Mouse (Mus musculus) layer of hippocampus, postnatal 14 days (tissue): ENCODE measurements at regions not wholly inside any gene's neighbourhood (a gene's known extent, or its start where the extent isn't known, plus 50 kb on each side); places are given as distances from the start of the nearest gene placed in this dataset.
A peak's percentile ranks its signal among the peaks of the same experiment; 100 is the strongest.

Source experiments
- DNase-seq, 2 experiments: peaks; one replicate each; pipeline ENCODE4 v3.0.0; 2021 to 2022; ENCODE audit warnings: low spot score in 2 of 2, mixed read lengths in 1 of 2

DNA sequence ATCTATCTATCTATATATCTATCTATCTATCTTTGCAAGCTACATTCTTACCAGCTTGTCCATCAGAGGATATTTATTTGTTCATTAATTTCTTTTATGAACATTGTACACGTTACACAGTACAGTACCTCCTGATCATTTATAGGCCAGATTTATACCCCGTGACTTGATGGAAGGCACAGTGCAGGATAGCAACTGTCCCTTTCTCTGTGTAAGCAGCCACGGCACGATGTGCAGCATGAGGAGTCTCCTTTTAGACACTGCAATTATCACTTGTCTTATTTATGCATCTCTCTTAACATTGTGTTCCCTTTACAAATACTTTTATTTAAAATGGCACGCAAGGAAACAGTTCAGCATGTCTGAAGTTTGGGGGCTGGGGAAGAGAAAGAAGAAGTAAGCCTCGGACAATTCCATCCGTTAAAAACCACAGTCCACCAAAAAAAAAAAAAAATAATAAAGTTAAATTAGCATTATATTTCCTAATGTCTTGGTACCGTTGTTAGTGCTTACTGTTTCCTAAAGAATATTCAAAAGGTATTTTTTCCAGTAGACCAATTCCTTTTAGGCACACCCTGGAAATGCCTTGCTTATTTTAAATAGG, 475.4 kb downstream of the Lmo4 start:
- no peak for DNase-seq

DNA sequence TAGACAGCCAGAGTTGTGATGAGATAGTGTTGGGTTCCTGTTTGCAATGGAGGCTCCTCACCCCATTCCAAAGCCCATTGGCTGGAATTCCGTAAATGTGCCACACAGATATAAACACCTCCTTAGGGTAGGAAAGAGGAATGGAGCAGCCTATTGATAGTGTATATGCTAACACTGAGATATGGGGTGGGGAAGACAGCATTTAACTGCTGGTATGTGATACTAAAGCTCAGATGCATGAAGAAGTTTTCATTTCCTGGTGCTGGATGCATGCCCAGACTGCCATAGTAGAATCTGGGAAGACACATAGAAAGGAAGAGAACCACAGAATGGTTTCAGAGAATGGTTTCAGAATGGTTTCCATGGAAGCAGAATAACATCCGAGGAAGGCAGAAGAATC, 482.4 kb downstream of the Lmo4 start:
- no peak for DNase-seq

DNA sequence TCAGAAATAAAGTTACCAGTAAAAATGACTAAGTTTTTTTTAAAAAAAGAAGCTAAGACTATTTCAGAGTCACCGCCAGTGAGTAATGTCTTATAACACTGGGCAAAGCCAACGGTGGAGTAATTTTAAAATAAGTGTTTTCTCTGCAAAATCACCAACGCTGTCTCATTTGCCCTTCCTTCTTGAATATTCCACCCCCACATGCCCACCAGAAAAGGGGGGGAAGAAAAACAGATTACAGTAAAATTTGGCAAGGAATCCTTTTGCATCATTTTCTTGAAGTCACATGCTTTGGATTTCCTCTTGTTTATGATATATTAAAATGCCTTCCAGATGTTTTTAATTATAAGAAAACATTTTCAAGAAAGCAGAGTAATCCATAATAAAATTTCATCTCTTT, 482.9 kb downstream of the Lmo4 start:
- no peak for DNase-seq

DNA sequence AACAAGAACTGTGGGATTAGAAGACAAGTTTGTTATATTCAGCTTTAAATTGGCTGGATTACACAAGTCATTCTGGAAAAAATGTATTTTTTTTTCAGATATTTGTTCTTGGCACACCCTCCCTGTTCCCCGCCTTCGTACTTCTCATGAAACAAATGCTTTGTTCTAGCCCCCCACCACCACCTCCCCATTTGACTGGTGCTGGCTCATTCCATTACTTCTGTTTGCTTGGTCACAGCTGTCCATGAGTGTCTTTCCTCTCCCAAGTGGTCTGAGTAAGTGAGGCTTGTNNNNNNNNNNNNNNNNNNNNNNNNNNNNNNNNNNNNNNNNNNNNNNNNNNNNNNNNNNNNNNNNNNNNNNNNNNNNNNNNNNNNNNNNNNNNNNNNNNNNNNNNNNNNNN, 491.8 kb downstream of the Lmo4 start:
- peak in 1 of 2 experiments; percentile 38 for DNase-seq

DNA sequence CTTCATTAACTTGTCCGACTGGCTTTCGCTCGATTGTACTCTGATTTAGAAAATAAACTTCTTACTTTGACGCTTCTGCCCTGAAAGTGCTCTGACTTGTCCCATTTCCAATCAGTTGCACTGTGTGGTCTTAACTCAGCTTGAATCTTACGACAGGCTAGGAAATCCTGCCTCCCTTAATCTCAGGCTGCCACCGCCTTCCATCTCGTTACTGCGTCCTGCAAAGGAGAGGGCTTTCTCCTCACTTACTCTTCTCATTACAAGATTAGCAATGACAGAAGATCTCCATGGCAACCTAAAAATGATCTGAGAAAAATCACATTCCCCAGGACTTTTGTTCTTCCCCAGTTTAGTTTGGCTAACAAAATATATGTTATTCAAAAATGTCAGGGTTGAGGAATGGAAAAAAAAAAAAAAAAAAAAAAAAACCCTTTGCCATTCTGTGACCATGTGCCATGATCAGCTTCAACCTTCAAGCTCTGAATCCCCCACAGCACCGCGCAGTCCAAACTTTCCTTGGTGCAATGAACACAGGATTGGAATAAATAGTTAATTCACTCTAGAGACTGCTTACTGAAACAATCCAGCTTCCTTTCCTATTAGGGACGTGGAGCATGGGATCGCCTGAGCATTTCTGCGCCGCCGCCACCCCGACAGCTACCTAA, 494.1 kb downstream of the Lmo4 start:
- peak; percentile 7 to 18 for DNase-seq

DNA sequence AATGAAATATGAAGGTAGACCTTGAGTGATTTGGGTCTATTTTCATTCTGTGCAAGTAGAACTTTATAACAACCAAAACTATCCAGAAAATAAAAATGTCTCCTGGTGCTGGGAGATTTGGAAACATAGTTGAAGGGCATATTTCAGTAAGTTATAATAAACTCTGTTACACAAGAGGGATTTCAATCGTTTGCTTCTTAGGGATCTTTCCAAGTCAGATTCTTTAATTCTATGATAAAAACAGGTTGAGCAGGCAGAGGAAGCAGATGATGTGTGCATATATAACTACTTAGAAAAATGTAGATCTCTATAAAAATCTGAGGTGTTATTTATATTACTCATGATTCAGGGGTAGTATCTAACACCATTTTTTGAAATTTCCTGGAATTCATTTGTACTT, 498.3 kb downstream of the Lmo4 start:
- no peak for DNase-seq

DNA sequence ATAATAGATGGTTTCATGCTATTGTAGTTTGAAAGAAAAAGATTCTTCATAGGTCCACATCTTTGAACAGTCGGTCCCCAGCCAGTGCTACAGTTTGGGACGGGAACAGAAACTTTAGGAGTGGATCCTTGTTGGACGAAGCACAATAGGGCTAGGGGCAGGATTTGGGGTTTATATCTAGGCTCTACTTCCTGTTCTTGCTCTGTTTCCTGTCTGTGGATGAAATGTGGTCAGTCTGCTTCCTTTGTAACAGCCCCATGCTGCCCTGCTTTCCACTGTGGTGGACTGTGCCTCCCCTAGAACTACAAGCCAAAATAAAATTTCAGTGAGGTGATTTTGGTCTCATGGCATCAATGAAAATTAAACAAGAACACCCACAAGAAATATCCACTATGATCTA, 510.2 kb downstream of the Lmo4 start:
- DNase-seq = no peak

DNA sequence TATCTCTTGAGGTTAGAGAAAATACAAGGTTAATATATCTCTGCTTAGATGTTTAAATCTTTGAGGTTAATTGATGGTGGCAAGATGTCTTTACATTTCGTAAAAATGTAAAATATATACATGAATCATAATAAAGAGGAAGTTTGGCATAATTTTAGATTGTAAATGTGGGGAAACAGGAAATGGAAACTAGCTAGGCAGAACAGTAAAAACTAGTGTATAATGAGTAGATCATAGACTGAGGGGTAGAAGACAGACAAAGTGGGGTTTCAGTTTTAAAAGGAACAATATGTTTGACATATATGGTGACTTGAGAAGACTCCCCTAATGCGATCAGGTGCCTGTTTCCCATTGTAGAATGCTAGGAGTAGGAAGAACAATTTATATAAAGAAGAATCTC, 519.3 kb downstream of the Lmo4 start:
- no peak for DNase-seq

DNA sequence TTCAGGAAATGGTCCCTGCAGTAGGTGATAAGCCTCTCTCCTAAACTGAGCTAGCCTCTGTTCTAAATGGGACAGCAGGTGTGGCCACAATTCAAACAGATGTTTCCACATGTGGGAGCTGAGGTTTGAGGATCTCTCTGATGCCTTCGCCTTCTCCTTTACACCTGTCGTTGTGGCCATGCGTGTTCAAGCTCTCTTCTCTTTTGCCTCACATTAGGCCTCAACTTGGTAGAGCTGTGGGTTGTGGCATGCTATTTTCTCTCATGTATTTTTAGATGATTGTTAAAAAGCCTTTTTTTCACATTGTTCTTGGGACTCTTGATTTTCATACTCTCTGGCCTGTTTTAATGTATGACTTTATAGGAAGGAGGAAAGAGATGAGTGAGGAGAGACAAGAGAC, 526.8 kb downstream of the Lmo4 start:
- no peak for DNase-seq

DNA sequence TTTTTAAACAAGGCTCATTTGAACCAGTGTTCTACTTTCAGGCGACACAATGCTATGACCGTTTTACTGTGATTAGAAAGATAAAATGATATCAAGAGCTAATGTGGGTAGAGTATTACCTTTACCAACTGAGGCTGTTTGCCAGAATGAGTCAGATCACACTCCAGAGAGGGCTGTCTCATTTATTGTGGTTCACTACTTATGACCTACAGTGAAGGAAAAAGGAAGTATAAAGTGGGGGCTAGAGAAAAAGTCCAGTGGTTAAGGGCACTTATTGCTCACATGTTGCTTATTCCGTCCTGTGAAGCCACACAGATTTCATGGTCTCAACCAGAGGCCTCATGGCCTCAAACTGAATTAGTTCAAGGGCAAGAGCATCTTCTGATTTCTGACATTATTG, 530.2 kb downstream of the Lmo4 start:
- DNase-seq = no peak

DNA sequence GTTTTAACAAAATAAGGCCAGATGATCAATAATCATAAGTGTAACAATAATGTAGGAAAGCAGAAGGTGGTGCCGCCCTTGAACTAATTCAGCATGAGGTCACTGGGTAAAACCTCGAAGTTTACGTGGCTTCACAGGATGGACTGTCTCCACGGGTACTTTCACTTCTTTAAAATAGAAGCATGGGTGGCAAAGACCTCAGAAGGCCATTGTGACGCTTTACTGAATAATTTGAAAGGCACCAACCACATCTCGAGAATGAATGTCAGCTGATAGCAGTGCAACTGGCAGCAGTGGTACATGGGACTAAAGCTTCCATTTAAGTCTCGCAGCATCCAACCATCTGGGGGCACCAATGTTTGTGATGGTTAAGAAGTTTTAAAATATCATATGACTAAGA, 530.6 kb downstream of the Lmo4 start:
- DNase-seq = no peak

DNA sequence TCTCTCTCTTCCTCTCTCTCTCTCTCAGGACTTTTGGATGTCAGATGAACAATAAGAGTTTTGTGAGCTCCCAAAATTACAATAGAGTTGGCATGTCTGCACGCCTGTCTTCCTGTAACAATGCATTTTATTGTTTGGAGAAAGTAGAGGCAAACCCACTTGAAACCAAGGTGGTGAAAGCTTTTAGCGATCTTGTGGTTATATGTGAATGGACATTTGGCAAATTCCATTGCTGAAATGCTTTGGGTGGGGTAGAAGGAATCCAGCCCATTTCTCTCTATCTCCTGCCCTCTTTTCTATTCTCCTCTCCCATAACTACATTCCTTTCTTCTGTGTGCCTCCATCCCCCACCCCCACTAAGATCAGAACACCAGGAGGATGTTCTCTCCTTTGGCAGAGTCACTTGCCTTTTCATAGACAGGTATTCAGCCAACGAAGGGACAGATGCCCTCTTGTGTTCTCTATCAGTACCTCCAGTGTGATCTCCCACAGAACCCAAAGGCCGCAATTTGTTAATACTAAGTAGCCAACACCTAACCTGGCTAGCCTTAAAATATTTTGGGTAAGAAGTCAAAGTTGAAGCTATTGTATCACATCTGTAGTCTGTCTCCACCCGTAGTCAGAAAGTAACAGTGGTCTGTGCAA, 542.9 kb downstream of the Lmo4 start:
- DNase-seq = no peak

DNA sequence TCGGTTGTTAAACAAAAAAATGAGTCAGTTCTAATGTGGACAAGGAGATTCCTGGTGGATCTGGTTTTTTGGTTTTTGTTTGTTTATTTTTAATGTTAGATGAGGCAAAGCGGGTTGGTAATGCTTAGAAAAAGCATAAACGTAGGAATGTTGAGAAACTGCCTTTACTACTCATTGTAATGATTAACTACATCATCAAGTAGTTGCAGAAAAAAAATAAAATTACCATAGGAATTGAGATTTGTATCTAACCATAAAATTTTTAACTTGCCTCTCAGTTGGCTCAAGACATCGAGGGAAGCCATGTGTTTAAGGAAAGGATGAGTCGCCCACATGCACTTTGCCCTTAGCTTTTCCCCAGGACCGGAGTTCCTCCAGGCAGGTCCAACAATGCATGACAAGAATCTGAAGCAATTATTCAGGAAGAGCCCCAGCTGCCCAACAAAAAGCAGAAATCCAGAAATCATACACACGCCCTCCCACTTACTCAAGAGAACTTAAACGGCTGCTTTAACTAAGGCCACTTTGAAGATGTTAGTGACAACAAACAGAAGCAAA, 545.5 kb downstream of the Lmo4 start:
- no peak for DNase-seq

DNA sequence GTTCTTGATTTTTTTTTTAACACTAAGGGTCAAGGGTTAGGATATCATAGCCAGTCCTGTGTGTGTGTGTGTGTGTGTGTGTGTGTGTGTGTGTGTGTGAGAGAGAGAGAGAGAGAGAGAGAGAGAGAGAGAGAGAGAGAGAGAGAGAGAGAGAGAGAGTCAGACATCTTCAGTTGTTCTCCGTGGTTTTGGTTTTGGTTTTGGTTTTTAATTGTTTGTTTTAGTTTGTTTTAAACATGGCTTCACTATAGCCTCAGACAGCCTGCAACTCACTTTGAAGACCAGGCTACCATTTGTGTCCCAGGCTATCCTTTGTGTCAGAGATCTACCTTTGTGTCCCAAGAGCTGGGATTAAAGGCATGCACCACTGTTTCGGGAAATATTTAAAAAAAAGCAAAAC, 557.8 kb downstream of the Lmo4 start:
- no peak for DNase-seq

DNA sequence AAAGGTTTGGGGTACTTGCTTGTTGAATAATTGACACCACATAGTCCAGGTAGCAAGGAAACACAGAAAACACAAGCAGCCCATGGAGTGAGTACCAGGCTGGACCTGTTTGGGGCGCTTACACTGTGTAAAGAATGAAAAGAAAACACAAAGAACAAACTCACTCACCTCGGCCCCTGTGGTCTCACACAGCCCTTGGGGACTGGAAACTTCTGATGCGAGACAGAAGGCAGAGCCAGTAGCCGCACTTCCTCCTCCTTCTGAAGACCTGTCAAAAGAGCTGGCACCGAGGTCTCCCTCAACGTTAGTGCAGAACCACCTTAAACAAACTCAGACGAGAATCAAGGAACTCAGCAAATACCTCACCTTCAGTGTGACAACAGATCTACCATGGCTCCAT, 558.2 kb downstream of the Lmo4 start:
- DNase-seq = no peak

DNA sequence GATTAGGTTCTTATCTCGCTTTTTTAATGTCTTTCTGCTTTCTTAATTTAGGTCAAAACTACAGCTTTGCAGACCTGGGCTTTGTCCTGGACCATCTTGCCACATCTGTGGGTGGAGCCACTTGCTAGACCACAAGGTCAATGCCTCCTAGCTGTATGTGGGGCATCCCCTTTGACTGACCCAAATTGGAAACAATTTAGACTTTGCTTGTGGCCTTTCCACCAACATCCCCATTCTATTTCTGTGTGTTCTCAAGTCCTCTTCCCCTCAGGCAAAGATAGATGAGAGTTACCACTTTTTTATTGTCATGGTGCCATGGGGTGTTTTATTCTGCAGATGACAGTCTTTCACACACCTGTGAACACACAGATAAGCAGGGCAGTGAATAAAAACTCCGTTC, 572.0 kb downstream of the Lmo4 start:
- DNase-seq = no peak

DNA sequence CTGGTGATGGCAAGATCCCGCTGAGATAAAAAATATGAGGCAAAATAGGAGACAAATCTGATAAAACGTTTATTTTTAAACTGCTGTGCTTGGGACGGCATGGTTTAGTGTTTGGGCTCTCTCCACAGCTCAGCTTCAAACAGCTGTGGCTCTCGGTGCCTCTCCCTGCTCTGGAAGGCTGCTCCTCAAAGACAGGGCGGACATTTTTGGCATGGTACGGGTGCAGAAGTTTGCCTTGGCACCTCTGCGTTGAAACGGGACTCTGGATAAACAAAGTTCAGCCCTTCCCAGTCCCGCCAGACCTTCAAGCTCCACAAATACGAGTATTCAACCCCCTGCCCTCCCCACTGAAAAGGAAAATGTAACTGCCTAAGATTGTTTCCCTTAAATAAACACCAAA, 573.8 kb downstream of the Lmo4 start:
- DNase-seq = no peak

DNA sequence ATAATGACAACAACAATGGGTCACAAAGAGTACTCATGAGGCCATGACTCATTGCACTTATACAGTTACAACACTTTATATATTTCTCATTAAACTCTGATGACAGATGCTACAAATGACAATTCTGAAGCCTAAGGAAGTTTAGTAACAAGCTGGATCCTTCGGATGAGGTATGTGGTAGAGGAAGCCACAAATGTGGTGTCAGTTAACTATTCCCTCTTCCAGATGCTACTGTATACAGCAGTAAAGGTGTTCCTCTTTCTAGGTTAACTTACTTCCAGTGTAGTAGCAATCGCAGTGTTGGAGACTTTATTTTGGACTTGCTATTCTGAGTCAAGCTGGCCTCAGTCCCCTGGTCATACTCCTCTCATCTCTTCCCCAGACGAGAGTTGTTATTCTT, 580.1 kb downstream of the Lmo4 start:
- DNase-seq = no peak

DNA sequence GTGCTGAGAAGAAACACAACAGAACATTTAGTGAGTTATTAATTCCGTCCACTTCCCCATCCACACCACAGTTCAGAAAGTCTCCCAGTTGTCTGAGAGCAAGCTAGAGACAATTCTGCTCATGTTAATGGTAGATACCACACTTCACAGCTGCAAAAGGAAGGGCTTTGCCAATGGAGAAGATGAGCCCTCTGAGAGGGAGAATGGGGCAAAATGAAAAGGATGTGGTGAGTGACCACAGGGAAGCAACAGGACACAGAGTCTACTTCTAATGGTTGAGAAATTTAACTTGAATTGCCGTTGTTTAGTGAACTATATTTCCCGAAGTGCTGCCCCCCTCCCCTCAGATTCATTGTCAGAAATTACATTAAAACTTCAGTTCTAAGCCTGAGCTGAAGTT, 582.7 kb downstream of the Lmo4 start:
- DNase-seq = no peak

DNA sequence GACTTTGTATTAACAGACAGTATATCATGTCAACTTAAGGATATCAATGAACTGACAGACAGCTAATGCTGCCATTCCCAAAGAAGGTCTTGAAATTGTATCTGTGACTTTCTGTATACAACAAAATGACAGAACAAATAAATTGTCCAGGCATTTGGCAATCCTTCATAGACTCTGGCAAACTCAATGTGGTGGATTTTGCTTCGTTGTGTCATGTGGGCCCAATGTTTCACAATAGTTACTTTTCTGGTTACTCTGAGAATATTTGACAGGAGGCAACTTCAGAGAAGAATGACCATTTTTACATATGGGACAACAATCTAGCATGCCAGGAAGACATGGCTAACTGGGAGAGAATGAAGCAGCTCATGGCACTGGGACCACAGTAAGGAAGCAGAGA, 585.9 kb downstream of the Lmo4 start:
- no peak for DNase-seq

DNA sequence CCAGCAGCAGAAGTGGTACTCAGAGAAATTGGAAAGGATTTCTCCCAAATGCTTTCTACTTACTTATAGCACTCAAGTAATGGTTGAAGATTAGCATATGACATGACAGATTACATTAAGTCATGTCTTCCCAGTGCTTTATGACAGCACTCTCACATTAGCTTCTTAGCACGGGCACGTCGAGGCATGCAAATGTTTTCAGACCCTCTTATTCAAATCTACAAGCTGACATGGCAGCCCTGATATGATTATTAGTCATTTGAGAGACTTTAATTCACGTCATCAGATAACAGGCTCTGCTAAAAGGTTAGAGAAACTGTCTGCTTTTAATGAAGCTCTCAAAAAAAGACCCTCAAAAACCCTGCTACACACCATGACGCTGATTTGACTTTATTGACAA, 590.1 kb downstream of the Lmo4 start:
- no peak for DNase-seq

DNA sequence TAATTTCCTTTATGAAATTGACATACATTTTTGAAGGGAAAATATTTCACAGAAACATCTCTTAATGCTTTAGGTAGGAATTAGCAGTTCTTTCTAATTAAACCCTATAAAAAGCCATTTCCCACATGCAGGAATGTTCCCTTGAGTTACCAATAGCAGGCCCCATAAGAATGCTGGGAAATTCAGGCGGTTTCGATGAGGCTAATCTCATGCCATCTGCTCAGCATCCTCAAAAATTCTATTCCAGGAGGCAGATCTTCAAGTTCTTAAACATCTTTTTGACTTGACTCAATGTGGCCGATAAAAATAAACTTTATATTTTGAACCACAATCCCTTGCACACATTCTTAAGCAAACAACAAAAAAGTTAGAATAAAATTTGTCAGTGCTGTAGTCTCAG, 591.0 kb downstream of the Lmo4 start:
- no peak for DNase-seq

DNA sequence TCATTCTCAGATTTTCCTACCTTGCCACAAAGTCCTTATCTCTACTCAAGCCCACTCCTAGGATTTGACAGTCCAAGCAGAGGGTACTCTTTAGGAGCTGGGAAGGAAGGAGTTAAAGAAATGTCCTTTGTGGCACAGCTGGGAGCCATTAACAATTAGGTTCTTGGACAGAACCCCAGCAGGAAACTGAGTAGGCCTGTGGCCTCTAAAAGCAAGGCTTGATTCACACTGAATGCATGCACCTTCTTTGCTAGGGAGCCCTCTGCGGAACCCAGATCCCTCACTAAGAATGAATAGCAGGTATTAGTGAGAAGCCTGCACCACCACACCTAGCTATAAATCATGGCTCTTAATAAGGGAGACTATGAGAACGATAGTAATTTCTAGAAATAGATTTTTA, 595.3 kb downstream of the Lmo4 start:
- no peak for DNase-seq
